Mouse (Mus musculus): Measurements from ENCODE around the gene Clip2.

The Clip2 gene

GRCm38 (mm10) chr5:134525971-134526711, 26.1 kb downstream of the Clip2 start:
- no peak for DNase-seq (ENCODE audit: low read depth, low spot score)

GRCm38 (mm10) chr5:134523728-134524127, 28.5 kb downstream of the Clip2 start:
- no peak for DNase-seq (ENCODE audit: low read depth, low spot score)

- no peak for DNase-seq (ENCODE audit: low read depth, low spot score)
Observed at GRCm38 (mm10) chr5:134522524-134522923, 29.7 kb downstream of the Clip2 start.

- no peak for DNase-seq (ENCODE audit: low read depth, low spot score)
Observed at GRCm38 (mm10) chr5:134521806-134522205, 30.4 kb downstream of the Clip2 start.

GRCm38 (mm10) chr5:134521131-134521530, 31.1 kb downstream of the Clip2 start:
- DNase-seq (ENCODE audit: low read depth, low spot score) = no peak

GRCm38 (mm10) chr5:134520120-134520519, 32.1 kb downstream of the Clip2 start:
- DNase-seq (ENCODE audit: low read depth, low spot score) = no peak

GRCm38 (mm10) chr5:134519471-134519870, 32.8 kb downstream of the Clip2 start:
- DNase-seq (ENCODE audit: low read depth, low spot score) = no peak

- no peak for DNase-seq (ENCODE audit: low read depth, low spot score)
Observed at GRCm38 (mm10) chr5:134512086-134512485, 40.1 kb downstream of the Clip2 start.

- no peak for DNase-seq (ENCODE audit: low read depth, low spot score)
Observed at GRCm38 (mm10) chr5:134510266-134510665, 42.0 kb downstream of the Clip2 start.

- DNase-seq (ENCODE audit: low read depth, low spot score) = no peak
Observed at GRCm38 (mm10) chr5:134508965-134509364, 43.3 kb downstream of the Clip2 start.

GRCm38 (mm10) chr5:134507859-134508399, 44.3 kb downstream of the Clip2 start:
- no peak for DNase-seq (ENCODE audit: low read depth, low spot score)

- DNase-seq (ENCODE audit: low read depth, low spot score) = no peak
Observed at GRCm38 (mm10) chr5:134507307-134507706, 44.9 kb downstream of the Clip2 start.

- DNase-seq (ENCODE audit: low read depth, low spot score) = no peak
Observed at GRCm38 (mm10) chr5:134505810-134506292, 46.4 kb downstream of the Clip2 start.

- no peak for DNase-seq (ENCODE audit: low read depth, low spot score)
Observed at GRCm38 (mm10) chr5:134502591-134502990, 49.6 kb downstream of the Clip2 start.

- DNase-seq (ENCODE audit: low read depth, low spot score) = no peak
Observed at GRCm38 (mm10) chr5:134501453-134501852, 50.8 kb downstream of the Clip2 start.

GRCm38 (mm10) chr5:134500681-134501080, 51.6 kb downstream of the Clip2 start:
- DNase-seq (ENCODE audit: low read depth, low spot score) = no peak

- peak; percentile 25 for DNase-seq (ENCODE audit: low read depth, low spot score)
Observed at GRCm38 (mm10) chr5:134500062-134500461, 52.2 kb downstream of the Clip2 start.

- no peak for DNase-seq (ENCODE audit: low read depth, low spot score)
Observed at GRCm38 (mm10) chr5:134497026-134497425, 55.2 kb downstream of the Clip2 start.

GRCm38 (mm10) chr5:134495796-134496195, 56.4 kb downstream of the Clip2 start:
- DNase-seq (ENCODE audit: low read depth, low spot score) = no peak

GRCm38 (mm10) chr5:134494142-134494541, 58.1 kb downstream of the Clip2 start:
- peak; percentile 67 for DNase-seq (ENCODE audit: low read depth, low spot score)

GRCm38 (mm10) chr5:134492956-134493355, 59.3 kb downstream of the Clip2 start:
- DNase-seq (ENCODE audit: low read depth, low spot score) = no peak

GRCm38 (mm10) chr5:134491712-134492417, 60.4 kb downstream of the Clip2 start:
- DNase-seq (ENCODE audit: low read depth, low spot score) = peak; percentile 62

- DNase-seq (ENCODE audit: low read depth, low spot score) = no peak
Observed at GRCm38 (mm10) chr5:134491206-134491605, 61.0 kb downstream of the Clip2 start.

All from c-Kit-negative CD71-positive TER-119-positive erythroid progenitor cells, embryonic 14.5 days (primary cell).